Mouse (Mus musculus) midbrain, embryonic 10.5 days (tissue): ENCODE measurements around the gene Tmem161a. TPM values are rescaled to one million over a fixed set of nuclear protein-coding genes. Genes with fewer than 3 reads are reported as not detected.
A peak's percentile ranks its signal among the peaks of the same experiment; 100 is the strongest.

Source experiments
- DNase-seq: peaks from one replicate; pipeline ENCODE4 v3.0.0-alpha.2; 2017; ENCODE audit warnings: low spot score
- H3K27ac ChIP-seq: fragments of 300-500 bp; sonication (generic); replicated peaks from 2 replicates; pipeline ENCODE4 v1.5.1; 2016; ENCODE audit warnings: mild to moderate bottlenecking
- H3K27me3 ChIP-seq: fragments of 300-500 bp; sonication (generic); 2 replicates; pipeline ENCODE4 v1.6.1; 2016; ENCODE audit warnings: low read depth, mild to moderate bottlenecking; ENCODE audit not compliant: poor library complexity, severe bottlenecking
- H3K36me3 ChIP-seq: fragments of 300-500 bp; sonication (generic); 2 replicates; pipeline ENCODE4 v1.6.1; 2016; ENCODE audit warnings: mild to moderate bottlenecking, moderate library complexity
- H3K4me1 ChIP-seq: fragments of 300-500 bp; sonication (generic); 2 replicates; pipeline ENCODE4 v1.6.1; 2016
- H3K4me3 ChIP-seq: fragments of 300-500 bp; sonication (generic); 2 replicates; pipeline ENCODE4 v1.5.1; 2016; ENCODE audit warnings: mild to moderate bottlenecking, moderate library complexity
- H3K9me3 ChIP-seq: fragments of 300-500 bp; sonication (generic); replicated peaks from 2 replicates; pipeline ENCODE4 v1.6.1; 2016; ENCODE audit warnings: mild to moderate bottlenecking
- WGBS: fragments of 180-500 bp; shearing (Covaris S2); methylation state at CpG from one replicate; pipeline ENCODE4 v1.1.7; 2016; 5-methylcytosine and 5-hydroxymethylcytosine counted together
- polyA plus RNA-seq: library from polyadenylated mRNA; unstranded; fragments of >200 nt; fragmentation: Nextera tagmentation; extraction: Ambion mirVana; gene quantifications from 2 replicates; pipeline ENCODE4 v1.2.1, GENCODE M21; 2016

The Tmem161a gene
- polyA plus RNA-seq, result 66.1 and 73.4 TPM in 2 replicates

- Histone ChIP-seq H3K27ac (peak within 1 kb of the TSS; percentile 86), H3K36me3 (peaks cover 19% of the 10 kb centered on the region), H3K9me3 (no peaks in the 10 kb centered on the region), H3K4me3 (peak within 1 kb of the TSS; percentile 80), H3K27me3 (no peaks in the 10 kb centered on the region; the same call in 1 of the 2 replicates), H3K4me1 (peaks cover 25% of the 10 kb centered on the region)
- peak; percentile 89 for DNase-seq
- 3% methylated on average over 27 of the region's 27 CpGs for WGBS
Observed at GRCm38 (mm10) chr8:70172043-70172681, at the start of gene Tmem161a. Tmem161a (plus strand) TSS chr8:70172356.

DNA sequence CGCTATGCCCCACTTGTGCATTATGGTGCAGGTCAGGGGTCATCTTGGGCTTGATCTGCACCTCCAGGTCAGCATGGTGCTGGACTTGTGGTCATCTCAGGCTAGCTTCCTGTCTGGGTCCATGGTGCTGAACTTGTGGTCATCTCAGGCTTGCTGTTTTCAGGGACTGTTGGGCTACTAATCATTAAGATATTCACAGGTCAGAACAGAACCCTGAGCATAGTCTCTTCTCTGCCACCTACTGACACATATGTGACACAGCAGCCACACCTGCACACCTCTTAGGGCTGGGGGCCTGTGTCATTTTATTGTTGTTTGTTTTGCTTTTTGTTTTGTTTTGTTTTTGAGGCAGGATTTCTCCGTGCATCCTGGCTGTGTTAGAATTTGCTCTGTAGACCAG is 49.3 kb upstream of the Tmem161a start:
- DNase-seq, result no peak
- H3K4me3 ChIP-seq, result no peak overlapping the region
- H3K4me1 ChIP-seq, result peaks cover 31% of the 10 kb centered on the region
- H3K36me3 ChIP-seq, result no peaks in the 10 kb centered on the region
- no peak overlapping the region for H3K27ac ChIP-seq
- no peaks in the 10 kb centered on the region for H3K9me3 ChIP-seq
- H3K27me3 ChIP-seq, result peaks cover 44% of the 10 kb centered on the region
- WGBS, result 61% methylated on average over 2 of the region's 2 CpGs

DNA sequence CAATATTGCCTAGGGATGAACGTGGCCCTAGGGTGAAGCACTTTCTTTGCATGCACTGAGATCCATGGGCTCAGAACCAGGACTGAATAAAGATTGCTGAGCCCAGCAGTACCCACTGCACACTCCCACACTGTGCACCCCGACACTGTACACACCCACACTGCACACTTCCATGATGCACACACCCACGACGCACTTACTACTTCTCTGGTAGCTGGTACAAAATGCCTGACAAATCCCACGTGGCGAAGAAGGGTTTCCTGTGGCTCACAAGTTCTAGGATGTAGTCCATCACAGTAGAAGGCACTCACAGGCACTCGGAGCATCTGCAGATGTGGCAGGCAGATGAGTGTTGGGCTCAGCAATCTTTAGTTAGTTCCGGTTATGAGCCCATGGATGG is 47.2 kb upstream of the Tmem161a start:
- Histone ChIP-seq H3K36me3 (no peaks in the 10 kb centered on the region), H3K27me3 (peaks cover 22% of the 10 kb centered on the region), H3K4me1 (peaks cover 10% of the 10 kb centered on the region), H3K9me3 (no peaks in the 10 kb centered on the region), H3K27ac (no peak overlapping the region), H3K4me3 (no peak overlapping the region)
- DNase-seq, result no peak
- WGBS, result 71% methylated on average over 8 of the region's 8 CpGs

DNA sequence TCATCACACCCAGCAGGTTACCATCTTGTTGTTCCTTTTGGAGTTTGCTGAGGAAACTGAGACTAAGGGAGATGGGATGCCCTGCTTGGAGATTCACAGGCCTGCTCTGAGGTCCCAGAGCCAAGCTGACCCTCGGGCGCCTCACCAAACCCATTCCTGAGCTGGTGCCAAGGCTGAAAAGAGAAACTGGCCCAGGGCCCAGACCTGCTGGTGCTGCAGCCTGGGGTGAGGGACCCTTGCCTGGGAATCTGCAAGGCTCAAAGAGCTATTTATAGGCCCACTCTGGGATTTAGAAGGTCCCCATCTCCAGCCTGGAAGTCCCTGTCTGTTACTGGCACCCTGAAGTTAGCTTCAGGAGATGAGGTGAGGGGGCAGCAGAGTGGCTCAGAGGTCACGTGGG is 43.7 kb upstream of the Tmem161a start:
- H3K27me3 ChIP-seq, result 0 out of 2 replicates have a peak, but pooled peaks cover 7% of the 10 kb centered on the region
- no peak for DNase-seq
- H3K27ac ChIP-seq, result no peak overlapping the region
- peaks cover 17% of the 10 kb centered on the region for H3K4me1 ChIP-seq
- no peaks in the 10 kb centered on the region for H3K9me3 ChIP-seq
- 86% methylated on average over 3 of the region's 3 CpGs for WGBS
- H3K36me3 ChIP-seq, result peaks cover 13% of the 10 kb centered on the region
- H3K4me3 ChIP-seq, result no peak overlapping the region

- Histone ChIP-seq H3K4me3 (no peak overlapping the region), H3K27ac (no peak overlapping the region), H3K36me3 (peaks cover 23% of the 10 kb centered on the region), H3K27me3 (no peaks in the 10 kb centered on the region), H3K4me1 (peaks cover 17% of the 10 kb centered on the region), H3K9me3 (no peaks in the 10 kb centered on the region)
- WGBS, result 77% methylated on average over 9 of the region's 9 CpGs
- no peak for DNase-seq
Observed at GRCm38 (mm10) chr8:70129309-70129952, 42.7 kb upstream of the Tmem161a start.

DNA sequence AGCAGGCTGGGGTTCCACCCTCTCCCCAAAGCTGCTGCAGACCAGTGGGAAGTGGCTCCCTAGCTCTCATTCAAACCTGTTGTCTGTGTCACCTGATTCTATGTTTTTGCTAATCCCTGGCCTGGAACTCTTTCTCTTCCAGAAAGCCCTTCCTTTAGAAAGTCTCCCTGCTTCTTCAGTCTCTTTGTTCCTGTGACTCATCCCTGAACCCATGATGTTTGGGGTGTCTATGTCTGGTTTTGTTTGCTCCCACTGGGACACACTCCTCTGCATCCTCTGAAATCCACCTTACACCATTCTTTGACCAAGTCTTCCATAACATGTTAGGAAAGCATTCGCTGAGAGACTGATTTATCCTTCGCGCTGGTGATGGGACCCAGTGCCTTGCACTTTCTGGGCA is 42.1 kb upstream of the Tmem161a start:
- DNase-seq, result no peak
- H3K36me3 ChIP-seq, result peaks cover 29% of the 10 kb centered on the region
- 81% methylated on average over 3 of the region's 3 CpGs for WGBS
- no peaks in the 10 kb centered on the region for H3K9me3 ChIP-seq
- H3K4me3 ChIP-seq, result no peak overlapping the region
- H3K4me1 ChIP-seq, result peaks cover 17% of the 10 kb centered on the region
- H3K27ac ChIP-seq, result no peak overlapping the region
- H3K27me3 ChIP-seq, result no peaks in the 10 kb centered on the region

DNA sequence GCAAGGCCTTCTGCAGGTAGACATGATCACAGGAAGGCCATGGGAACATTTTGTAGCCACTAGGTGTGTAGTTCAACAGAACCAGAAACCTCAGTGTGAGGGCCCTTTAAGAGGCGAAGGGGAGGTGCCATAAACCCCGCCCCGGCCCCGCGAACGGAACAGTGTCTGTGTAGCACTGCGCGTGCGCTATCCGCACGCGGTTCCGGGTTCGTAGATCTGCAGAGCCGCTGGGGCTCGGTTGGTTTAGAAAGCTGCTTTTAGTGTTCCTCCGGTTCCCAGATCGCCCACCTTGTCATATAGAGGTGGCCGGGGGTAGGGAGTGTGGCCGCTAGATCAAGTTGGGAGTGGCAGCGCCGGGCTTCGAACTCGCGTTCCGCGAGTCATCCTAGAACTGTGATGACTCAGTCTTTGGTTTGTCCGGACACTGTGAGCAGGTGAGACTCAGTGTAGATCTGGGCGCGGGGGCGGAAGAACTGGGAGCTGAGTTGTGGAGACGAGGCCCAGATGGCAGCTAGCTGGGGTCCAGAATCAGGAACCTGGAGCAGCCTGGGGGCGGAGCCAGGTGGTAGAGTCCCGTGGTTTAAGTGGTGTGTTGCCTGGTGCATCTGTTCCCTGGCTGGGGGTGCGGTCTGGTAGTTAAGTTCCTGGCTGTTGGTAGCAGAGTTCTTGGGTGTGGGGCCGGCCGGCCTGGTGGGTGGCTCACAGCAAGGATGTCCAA is 40.8 kb upstream of the Tmem161a start, which contains the start of gene Nr2c2ap:
Nr2c2ap (plus strand) TSS at position 168 of the 718 bp plus-strand sequence.
- peak; percentile 83 for DNase-seq
- peak within 1 kb of the TSS; percentile 80 for H3K4me3 ChIP-seq
- no peaks in the 10 kb centered on the region for H3K9me3 ChIP-seq
- no peaks in the 10 kb centered on the region for H3K27me3 ChIP-seq
- 1% methylated on average over 37 of the region's 37 CpGs for WGBS
- H3K36me3 ChIP-seq, result peaks cover 42% of the 10 kb centered on the region
- H3K4me1 ChIP-seq, result peaks cover 17% of the 10 kb centered on the region
- peak within 1 kb of the TSS; percentile 83 for H3K27ac ChIP-seq

DNA sequence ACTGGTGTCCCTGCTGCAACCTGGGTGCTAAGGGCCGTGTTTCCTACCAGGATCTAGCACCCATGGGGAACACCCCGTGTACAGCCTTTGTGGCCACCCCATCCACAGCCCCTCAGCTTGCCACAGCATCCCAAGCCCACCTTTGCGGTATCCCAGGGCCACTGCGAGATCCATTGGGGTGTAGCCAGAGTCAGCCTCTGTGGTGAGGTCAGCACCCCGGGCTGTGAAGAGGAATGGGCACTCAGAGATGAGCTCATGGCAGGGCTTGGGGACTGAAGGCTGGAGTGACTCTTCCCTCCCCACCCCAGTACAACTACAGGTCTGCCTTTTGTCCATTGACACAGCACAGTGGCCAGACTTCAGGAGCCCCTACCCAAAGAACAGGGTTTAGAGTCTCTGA is 38.1 kb upstream of the Tmem161a start:
- H3K27me3 ChIP-seq, result no peaks in the 10 kb centered on the region
- peaks cover 29% of the 10 kb centered on the region for H3K4me1 ChIP-seq
- H3K36me3 ChIP-seq, result peaks cover 50% of the 10 kb centered on the region
- no peak overlapping the region for H3K27ac ChIP-seq
- WGBS, result 90% methylated on average over 5 of the region's 5 CpGs
- no peak overlapping the region for H3K4me3 ChIP-seq
- H3K9me3 ChIP-seq, result no peaks in the 10 kb centered on the region
- DNase-seq, result no peak

DNA sequence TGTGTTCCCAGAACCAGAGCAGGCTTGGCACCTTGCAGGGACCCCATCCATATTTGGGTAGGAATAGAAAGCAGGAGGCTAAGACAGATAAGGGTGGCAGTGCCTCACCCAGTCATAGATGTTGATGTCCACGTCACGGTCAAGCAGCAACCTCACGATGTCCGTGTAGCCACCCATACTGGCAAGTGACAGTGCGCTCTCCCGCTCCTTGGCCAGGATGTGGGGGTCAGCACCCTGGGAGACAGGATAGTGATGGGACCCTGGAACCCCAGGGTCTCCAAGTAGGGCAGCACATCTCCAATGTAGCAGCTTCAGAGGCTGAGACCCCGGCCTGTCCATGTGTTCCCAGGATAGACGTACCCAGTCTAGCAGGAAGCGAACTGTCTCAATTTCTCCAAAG is 37.2 kb upstream of the Tmem161a start:
- Histone ChIP-seq H3K36me3 (peaks cover 50% of the 10 kb centered on the region), H3K9me3 (no peaks in the 10 kb centered on the region), H3K27me3 (no peaks in the 10 kb centered on the region), H3K27ac (no peak overlapping the region), H3K4me1 (peaks cover 31% of the 10 kb centered on the region), H3K4me3 (no peak overlapping the region)
- DNase-seq, result no peak
- 94% methylated on average over 9 of the region's 9 CpGs for WGBS

DNA sequence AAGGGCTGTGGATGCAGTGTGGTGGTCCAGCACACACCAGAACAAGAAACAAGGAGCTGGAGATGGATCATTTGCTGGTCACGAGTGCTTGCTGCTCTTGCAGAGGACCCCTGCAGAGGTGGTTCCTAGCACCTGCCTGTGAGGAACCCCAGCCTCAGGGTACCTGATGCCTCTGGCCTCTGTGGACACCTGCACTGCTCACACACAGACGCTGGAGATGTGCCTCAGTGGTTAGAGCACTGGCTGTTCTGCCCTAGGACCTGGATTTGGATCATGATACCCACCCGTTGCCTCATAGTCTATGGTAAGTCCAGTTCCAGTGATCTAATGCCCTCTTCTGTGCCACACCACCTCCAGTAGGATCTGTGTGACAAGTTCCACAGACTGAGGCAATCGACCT is 35.6 kb upstream of the Tmem161a start:
- Histone ChIP-seq H3K4me1 (peaks cover 33% of the 10 kb centered on the region), H3K36me3 (peaks cover 50% of the 10 kb centered on the region), H3K9me3 (no peaks in the 10 kb centered on the region), H3K27ac (no peak overlapping the region), H3K4me3 (no peak overlapping the region), H3K27me3 (no peaks in the 10 kb centered on the region)
- WGBS, result 83% methylated on average over 4 of the region's 4 CpGs
- no peak for DNase-seq

- H3K9me3 ChIP-seq, result no peaks in the 10 kb centered on the region
- H3K27me3 ChIP-seq, result no peaks in the 10 kb centered on the region
- peaks cover 54% of the 10 kb centered on the region for H3K36me3 ChIP-seq
- WGBS, result 85% methylated on average over 4 of the region's 4 CpGs
- H3K27ac ChIP-seq, result no peak overlapping the region
- peak overlapping the region; percentile 62 for H3K4me3 ChIP-seq
- DNase-seq, result no peak
- peaks cover 25% of the 10 kb centered on the region for H3K4me1 ChIP-seq
Observed at GRCm38 (mm10) chr8:70137890-70138289, 34.3 kb upstream of the Tmem161a start.

DNA sequence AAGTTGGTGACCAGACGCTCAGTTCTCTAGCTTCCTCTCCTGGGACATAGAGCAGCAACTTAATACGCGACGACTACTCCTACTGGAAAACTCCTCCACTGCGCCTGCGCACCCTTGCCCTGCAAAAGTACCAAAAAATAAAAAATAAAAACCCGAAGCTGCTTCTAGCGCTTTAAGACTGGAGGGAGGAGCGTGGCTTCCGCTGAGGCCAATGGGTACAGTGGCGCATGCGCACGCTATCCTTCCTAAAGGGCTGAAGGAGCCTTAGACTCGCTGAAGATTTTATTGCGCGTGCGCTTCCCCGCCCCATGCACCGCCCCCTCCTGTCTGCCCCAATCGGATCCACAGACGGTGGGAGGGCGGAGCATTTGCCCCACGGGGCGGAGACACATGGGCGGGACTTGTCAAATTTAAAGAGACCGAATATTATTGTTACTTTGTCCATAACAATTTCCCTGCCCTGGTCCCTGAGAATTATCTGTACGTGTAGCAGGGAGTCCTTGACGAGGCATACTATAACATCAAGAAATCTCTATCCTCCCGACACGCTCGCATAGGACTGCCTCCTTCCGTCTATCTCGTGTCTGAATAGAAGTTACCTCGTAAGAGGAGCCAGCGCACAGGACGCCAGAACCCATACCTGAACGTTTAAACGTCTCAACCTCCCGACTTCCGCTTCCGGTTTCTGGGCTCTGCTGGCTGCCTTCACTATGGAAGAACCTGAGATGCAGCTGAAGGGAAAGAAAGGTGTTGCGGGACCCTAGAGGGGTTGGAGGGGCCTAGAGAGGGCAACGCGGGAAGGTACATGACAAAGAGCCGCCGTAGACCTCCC is 32.9 kb upstream of the Tmem161a start, which contains the start of the genes Rfxank, Borcs8 and Mef2b:
Rfxank (minus strand) TSS at position 129 of the 832 bp plus-strand sequence.
Borcs8 (plus strand) TSS at position 474 of the 832 bp plus-strand sequence.
Mef2b (plus strand) TSS at position 686 of the 832 bp plus-strand sequence.
- peaks cover 25% of the 10 kb centered on the region for H3K4me1 ChIP-seq
- H3K36me3 ChIP-seq, result peaks cover 54% of the 10 kb centered on the region
- H3K27ac ChIP-seq, result peak within 1 kb of the TSS; percentile 80
- H3K4me3 ChIP-seq, result peak within 1 kb of the TSS; percentile 62
- no peaks in the 10 kb centered on the region for H3K9me3 ChIP-seq
- under 1% methylated on average over 46 of the region's 46 CpGs for WGBS
- peak; percentile 99 for DNase-seq
- H3K27me3 ChIP-seq, result no peaks in the 10 kb centered on the region
